Mouse (Mus musculus) C2C12 (cell line): Measurements from ENCODE around the gene Dgcr8.

Source experiments
- CTCF ChIP-seq: IDR thresholded peaks from one replicate; pipeline ENCODE4 v1.5.1; 2011; ENCODE audit not compliant: control insufficient read depth, insufficient read depth, insufficient read length
- MYOD1 ChIP-seq: IDR thresholded peaks from one replicate; pipeline ENCODE4 v1.6.1; 2011; ENCODE audit warnings: low read depth; ENCODE audit not compliant: control insufficient read depth, insufficient read length

DNA sequence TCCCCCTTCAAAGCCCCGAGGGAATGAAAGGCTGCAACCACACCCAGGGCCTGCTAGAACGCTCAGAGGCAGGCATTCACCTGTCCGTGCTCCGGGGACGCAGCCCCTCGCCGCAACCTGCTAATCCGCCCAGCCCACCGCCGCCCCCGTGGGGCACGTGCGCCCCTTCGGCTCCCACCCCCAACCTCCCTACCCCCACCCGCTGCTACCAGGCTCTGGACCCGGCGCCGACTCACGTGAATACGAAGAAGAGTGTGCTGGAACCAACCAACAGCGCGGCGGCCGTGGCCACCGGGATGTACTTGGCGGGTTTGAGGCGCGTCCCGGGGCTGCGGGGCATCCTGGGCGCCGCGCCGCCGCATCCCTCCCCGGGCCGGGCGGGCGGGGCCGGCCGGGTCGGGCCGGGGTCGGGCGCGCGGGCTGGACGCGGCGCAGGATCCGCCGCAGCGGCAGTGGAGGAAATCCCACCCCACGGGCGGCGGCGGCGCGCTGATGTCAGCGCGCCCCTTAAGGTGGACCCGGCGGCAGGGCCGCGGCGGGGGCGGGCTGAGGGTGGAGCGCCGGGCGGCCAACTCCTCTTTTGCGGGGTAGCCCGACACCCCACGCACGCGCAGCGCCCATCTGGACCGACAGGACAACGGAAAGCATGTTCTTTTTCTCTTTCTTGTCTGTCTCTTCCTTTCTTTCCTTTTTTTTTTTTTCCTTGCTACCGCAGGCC, 54.2 kb downstream of the Dgcr8 start, which contains the start of gene Zdhhc8:
- TF ChIP-seq MYOD1 (no peak), CTCF (no peak)
